Mouse (Mus musculus) thymus, adult 2 months (tissue): ENCODE data around the gene Stambp. TPM values are rescaled to one million over a fixed set of nuclear protein-coding genes. Genes with fewer than 3 reads are reported as not detected.

Experiments used
- DNase-seq: peaks from one replicate; pipeline ENCODE4 v3.0.0; 2021
- H3K27ac ChIP-seq: fragments of 200-500 bp; 2 replicates; pipeline ENCODE4 v1.5.1; 2012; ENCODE audit warnings: low read length, control low read depth; ENCODE audit not compliant: control insufficient read depth, insufficient read depth
- H3K27me3 ChIP-seq: fragments of 200-500 bp; 2 replicates; pipeline ENCODE4 v1.6.1; 2012; ENCODE audit warnings: mild to moderate bottlenecking, low read length, moderate library complexity, mixed read lengths; ENCODE audit not compliant: control insufficient read depth, insufficient read depth
- H3K36me3 ChIP-seq: fragments of 200-500 bp; 2 replicates; pipeline ENCODE4 v1.6.1; 2012; ENCODE audit warnings: mild to moderate bottlenecking, low read length, moderate library complexity; ENCODE audit not compliant: control insufficient read depth, insufficient read depth
- H3K4me1 ChIP-seq: fragments of 200-500 bp; replicated peaks from 2 replicates; pipeline ENCODE4 v1.6.1; 2012; ENCODE audit warnings: low read length; ENCODE audit not compliant: control insufficient read depth, insufficient read depth
- H3K4me3 ChIP-seq: fragments of 200-500 bp; 2 replicates; pipeline ENCODE4 v1.5.1; 2012; ENCODE audit warnings: mild to moderate bottlenecking, low read length, control low read depth, moderate library complexity; ENCODE audit not compliant: control insufficient read depth, insufficient read depth
- CTCF ChIP-seq: fragments of 200-500 bp; IDR thresholded peaks from 2 replicates; pipeline ENCODE4 v1.5.1; 2012; ENCODE audit warnings: mild to moderate bottlenecking, control low read depth, low read length, moderate library complexity, borderline replicate concordance; ENCODE audit not compliant: control insufficient read depth, poor library complexity, insufficient read depth; ENCODE audit errors: extremely low read depth
- POLR2A ChIP-seq: fragments of 200-500 bp; IDR thresholded peaks from 2 replicates; pipeline ENCODE4 v1.6.1; 2012; ENCODE audit warnings: mild to moderate bottlenecking, low read length, control low read depth, moderate library complexity; ENCODE audit not compliant: control insufficient read depth, poor library complexity, insufficient read depth; ENCODE audit errors: extremely low read depth
- WGBS: fragments of 180-500 bp; shearing (Covaris S2); methylation state at CpG from one replicate; pipeline ENCODE4 v1.1.7; 2018; 5-methylcytosine and 5-hydroxymethylcytosine counted together
- polyA plus RNA-seq: library from polyadenylated mRNA; depleted of rRNA; stranded (reverse); fragments of >200 nt; gene quantifications from 2 replicates; pipeline ENCODE4 v1.2.3, GENCODE M21; 2012

The Stambp gene
- polyA plus RNA-seq, 1 experiment: 19.2 TPM

DNA sequence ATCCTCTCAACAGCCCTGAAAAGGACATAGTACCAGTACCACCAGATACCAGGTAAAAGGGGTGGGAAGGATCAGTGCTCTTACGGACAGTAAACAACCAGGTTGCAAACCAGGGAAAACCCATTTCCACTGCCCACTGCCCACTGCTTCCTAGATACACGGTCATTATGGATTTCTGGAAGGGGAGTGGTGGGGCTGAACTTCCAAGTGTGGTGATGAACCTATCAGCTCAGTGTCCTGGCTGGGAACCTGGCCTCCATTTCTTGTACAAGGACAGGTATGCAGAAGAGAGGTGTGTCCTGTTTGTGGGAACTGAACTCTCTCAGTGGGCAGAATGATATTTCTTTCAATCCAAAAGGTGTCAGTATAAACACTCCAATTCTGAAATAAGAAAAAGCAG, 11.1 kb upstream of the Stambp start:
- WGBS: 83% methylated on average over 2 of the region's 2 CpGs
- no peaks in the 10 kb centered on the region for H3K27me3 ChIP-seq
- no peaks in the 10 kb centered on the region for H3K4me1 ChIP-seq
- H3K4me3 ChIP-seq: no peak overlapping the region
- H3K27ac ChIP-seq: no peak overlapping the region
- no peaks in the 10 kb centered on the region for H3K36me3 ChIP-seq
- DNase-seq: no peak
- TF ChIP-seq POLR2A (no peak), CTCF (no peak)

DNA sequence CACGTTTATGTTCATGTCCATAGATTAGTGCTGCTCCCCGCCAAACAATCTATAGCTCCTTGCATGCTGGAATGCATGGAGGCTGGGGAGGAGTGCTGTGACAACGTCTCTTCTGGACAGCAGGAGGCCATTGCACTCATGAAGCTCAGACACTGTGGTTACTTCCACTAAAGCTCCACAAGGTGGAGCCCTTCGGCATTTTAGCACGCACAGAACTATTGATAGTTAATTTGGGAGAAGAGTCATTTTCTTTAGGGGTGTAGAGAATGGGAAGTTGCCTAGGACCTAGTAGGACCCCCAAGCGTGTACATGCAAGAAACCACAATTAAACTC, 10.4 kb upstream of the Stambp start:
- TF ChIP-seq POLR2A (no peak), CTCF (peak; percentile 46; the same call in 1 of the 2 replicates)
- H3K4me3 ChIP-seq: no peak overlapping the region
- H3K27me3 ChIP-seq: no peaks in the 10 kb centered on the region
- no peak overlapping the region for H3K27ac ChIP-seq
- H3K4me1 ChIP-seq: no peaks in the 10 kb centered on the region
- peak; percentile 33 for DNase-seq
- no peaks in the 10 kb centered on the region for H3K36me3 ChIP-seq
- 4% methylated on average over 6 of the region's 6 CpGs for WGBS

DNA sequence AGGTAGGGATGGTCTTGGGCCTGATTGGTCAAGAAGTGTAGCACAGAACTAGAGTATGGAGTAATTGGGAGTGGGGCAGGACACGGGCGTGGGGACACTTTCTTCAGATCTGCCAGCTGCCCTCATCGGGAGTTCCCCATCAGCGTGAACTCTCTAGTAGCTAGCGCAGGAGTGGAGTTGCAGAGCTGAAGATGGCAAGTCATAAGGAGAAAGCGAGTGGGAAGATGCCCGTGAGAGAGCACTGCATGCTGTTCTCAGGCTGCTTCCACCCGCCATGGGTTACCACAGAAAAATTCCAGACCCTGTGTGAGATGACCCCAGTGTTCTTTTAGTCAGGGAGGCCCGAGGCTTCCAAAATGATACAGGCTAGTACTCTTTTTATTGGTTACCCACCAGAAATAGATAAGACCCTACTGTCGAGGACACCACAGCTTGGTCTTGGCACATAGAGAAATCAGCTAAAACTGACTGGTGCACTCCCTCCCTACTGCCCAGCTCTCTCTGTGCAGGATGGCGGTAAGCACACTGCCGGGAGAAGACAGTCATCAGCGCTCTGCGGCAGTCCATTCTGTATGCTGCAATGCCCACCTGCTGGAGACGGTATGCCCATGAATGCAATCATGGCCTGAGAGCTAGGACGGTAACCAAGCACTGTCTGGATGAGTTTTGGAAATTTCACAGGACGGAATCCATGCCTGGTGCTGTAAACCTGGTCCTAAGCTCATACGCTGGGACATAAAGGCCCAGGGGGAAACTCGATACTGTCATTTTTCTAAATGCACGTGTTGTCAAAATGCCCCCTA, 9.8 kb upstream of the Stambp start:
- Histone ChIP-seq H3K27me3 (no peaks in the 10 kb centered on the region), H3K4me3 (no peak overlapping the region), H3K4me1 (no peaks in the 10 kb centered on the region), H3K27ac (no peak overlapping the region), H3K36me3 (no peaks in the 10 kb centered on the region)
- WGBS: 80% methylated on average over 20 of the region's 20 CpGs
- no peak for DNase-seq
- TF ChIP-seq CTCF (no peak), POLR2A (no peak)

DNA sequence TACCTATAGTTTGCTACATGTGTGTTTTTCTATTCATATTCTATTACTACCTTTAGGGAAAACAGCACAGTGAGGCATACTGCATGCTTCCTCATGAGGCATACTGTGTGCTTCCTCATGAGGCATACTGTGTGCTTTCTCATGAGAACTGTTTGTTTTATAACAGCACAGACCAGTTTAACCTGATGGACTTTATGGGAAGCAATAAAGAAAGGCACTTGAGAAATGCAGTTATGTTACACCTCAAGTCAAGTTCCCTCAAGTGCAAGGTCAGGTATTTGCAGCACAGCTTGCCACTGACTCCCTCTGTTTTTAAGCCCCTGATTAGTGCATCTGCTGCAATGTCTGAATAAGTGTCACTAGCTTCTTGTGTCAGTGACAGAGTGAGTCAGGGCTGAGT, 5.0 kb upstream of the Stambp start:
- Histone ChIP-seq H3K4me3 (no peak overlapping the region), H3K36me3 (no peaks in the 10 kb centered on the region), H3K27ac (no peak overlapping the region), H3K4me1 (peaks cover 3% of the 10 kb centered on the region; the same call in 1 of the 2 replicates), H3K27me3 (no peaks in the 10 kb centered on the region)
- TF ChIP-seq CTCF: no peak
- no peak for TF ChIP-seq POLR2A
- DNase-seq: no peak

DNA sequence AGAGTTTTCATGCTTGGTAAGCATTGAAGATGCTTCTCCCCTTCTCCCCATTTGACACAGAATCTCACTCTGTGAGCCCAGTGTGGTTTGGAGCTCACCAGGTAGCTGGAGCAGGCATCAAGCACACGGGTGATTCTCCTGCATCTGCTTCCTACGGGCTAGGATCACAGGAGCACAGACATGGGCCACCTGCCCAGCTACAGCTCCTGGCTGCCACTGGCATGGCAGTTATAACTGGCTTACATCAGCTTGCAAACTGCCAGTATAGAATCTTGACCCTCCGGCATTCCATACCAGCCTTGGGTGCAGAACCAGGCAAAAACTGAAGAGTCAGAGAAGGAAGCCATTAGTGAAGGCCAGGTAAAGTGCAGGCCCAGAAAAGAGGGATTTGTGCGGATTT, 3.1 kb upstream of the Stambp start:
- no peak for DNase-seq
- H3K4me3 ChIP-seq: no peak overlapping the region
- no peak overlapping the region for H3K27ac ChIP-seq
- TF ChIP-seq POLR2A: no peak
- no peak for TF ChIP-seq CTCF
- no peaks in the 10 kb centered on the region for H3K27me3 ChIP-seq
- H3K36me3 ChIP-seq: no peaks in the 10 kb centered on the region
- 92% methylated on average over 4 of the region's 4 CpGs for WGBS
- H3K4me1 ChIP-seq: peaks cover 12% of the 10 kb centered on the region

DNA sequence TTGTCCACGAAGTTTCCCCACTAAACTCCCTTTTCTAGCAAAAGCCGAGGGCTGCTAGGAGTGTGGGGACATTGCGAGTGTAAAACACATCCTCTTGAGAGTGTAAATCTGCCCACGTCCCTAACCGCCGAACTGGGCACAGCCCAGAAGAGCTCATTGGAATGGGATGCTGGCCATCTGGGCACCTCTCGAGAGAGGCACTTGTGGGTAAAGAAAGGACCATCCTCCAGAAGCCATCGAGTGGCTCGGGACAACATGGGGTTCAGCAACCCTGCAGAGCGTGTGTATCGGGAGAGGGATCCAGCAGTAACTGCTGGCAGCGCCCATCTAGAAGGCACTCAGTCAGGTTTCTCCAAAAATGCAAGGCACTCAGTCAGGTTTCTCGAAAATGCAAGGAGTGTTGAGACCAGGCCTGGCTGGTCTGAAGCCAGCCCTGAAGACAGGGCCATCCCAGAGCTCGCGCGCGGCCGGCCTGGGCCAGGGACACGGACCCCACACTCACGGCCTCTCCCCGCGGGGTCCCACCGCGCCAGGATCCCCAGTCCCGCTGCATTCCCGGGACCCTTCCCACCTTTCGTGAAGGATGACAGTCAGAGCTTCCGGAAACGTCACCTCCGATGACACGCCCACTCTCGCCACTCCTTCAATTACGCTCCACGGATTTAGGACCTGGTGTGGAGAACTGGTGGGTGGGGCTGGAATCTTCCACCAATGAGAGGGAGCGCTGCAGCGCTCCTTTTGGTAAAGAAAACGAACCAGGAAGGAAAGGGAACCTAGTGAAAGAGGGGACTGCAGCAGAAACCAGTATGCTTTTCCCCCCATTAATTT, 475 bp downstream of the Stambp start:
- H3K27ac ChIP-seq: no peak overlapping the region
- H3K27me3 ChIP-seq: no peaks in the 10 kb centered on the region
- H3K36me3 ChIP-seq: no peaks in the 10 kb centered on the region
- 6% methylated on average over 37 of the region's 37 CpGs for WGBS
- DNase-seq: peak; percentile 87
- TF ChIP-seq CTCF: no peak
- peak; percentile 46; the same call in 1 of the 2 replicates for TF ChIP-seq POLR2A
- peaks cover 12% of the 10 kb centered on the region for H3K4me1 ChIP-seq
- peak overlapping the region; percentile 93 for H3K4me3 ChIP-seq
